Mouse (Mus musculus): ENCODE measurements around the gene Hist3h2ba. TPM values are rescaled to one million over a fixed set of nuclear protein-coding genes. Genes with fewer than 3 reads are reported as not detected.

Gene Hist3h2ba
- total RNA-seq, 1 experiment from 2014 or later = 23.5 TPM

DNA sequence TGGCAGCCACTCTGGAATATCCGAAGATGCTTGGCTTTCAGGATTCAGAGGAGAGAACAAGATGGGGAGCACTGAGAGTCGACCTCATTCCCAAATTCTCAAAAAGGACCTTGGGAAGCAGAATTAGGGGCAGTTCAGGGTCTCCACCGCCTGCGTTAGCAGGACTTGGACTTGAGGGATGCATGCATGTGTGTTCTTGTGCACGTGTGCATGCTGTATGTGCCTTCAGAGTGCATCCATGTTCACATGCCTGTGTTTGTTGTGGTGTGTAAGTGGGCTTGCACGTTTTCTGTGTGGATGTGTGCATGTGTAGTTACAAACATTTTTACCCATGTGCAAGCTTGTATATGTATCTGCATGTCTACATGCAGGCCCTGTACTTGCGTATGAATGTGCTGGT is 15.5 kb downstream of the Hist3h2ba start:
- no peak for DNase-seq

DNA sequence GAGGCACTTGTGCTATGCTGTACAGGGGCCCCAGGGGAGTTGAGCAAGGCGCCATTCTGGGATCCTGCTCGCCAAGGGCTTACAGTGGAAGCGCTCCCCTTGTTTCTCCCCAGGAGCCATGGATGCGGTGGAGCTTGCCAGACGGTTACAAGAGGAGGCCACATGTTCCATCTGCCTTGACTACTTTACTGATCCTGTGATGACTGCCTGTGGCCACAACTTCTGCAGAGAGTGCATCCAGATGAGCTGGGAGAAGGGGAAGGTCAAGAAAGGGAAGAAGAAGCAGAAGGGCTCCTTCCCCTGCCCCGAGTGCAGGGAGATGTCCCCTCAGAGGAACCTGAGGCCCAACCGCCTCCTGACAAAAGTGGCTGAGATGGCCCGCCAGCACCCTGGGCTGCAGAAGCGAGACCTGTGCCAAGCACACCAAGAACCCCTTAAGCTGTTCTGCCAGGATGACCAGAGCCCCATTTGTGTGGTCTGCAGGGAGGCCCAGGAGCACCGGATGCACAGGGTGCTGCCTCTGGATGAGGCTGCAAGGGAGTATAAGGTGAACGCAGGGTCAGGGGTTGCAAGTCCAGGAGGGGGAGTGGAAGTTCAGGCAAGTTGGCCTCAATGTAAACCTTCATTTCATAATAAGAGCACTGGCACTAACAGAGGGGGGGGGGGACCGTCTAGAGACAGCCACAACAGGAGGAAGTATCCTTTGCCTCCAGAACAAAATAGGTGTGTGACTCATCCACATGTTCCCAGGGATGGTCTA is 16.5 kb downstream of the Hist3h2ba start:
- no peak for DNase-seq

DNA sequence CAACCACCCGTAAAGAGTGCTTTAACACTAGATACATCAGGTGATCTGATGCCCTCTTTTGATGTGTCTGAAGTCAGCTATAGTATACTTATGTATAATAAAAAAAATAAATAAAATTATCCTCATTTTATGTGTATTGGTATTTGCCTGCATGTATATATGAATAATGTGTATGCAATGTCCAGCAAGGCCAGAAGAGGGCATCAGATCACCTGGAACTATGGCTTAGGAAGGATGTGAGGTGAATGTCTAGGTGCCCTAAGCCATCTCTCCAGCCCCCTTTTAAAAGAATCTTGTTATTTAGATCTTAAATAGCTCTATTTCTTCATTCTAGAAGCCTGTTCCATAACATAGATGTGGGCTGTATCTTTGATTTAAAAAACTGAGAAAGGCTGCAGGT is 18.6 kb downstream of the Hist3h2ba start:
- peak; percentile 54 for DNase-seq

GRCm38 (mm10) chr11:58968551-58968950 is 19.8 kb downstream of the Hist3h2ba start:
- peak; percentile 12 for DNase-seq

DNA sequence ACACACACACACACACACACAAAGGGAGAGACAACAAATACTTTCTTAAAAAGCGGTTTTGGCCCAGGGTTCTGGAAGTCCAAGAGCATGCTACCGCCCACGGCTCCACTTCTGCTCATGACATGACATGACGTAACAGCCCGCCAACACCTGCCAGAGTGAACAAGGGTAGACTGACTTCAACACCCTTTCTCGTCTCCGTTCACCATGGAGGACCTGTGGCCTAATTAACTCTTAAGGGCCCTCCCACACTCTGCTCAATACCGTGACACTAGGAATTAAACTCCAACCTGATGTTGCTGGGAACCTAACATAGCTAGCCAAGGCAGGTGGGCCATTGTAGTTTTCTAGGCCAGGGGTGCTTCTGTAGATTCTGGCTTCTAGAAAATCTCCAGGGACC is 20.3 kb downstream of the Hist3h2ba start:
- DNase-seq = peak; percentile 2

DNA sequence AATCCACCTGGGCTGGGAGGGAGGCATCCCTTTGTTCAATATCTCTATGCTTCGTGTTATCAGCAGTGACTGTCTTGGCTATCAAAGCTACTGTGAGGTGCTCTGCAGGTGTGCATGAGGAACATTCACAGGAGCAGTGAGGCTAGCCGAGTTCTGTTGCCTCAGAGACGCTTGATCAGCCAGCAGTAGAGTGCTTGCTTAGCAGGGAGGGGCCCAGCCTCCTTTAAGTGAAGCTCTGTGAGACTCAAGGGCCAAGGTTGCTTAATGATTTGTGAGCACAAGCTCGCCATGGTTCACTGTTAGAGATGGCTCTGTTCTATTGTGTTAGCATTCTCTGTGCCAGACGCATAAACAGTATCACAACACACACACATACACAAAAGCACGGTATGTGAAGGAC is 20.9 kb downstream of the Hist3h2ba start:
- peak; percentile 31 for DNase-seq

DNA sequence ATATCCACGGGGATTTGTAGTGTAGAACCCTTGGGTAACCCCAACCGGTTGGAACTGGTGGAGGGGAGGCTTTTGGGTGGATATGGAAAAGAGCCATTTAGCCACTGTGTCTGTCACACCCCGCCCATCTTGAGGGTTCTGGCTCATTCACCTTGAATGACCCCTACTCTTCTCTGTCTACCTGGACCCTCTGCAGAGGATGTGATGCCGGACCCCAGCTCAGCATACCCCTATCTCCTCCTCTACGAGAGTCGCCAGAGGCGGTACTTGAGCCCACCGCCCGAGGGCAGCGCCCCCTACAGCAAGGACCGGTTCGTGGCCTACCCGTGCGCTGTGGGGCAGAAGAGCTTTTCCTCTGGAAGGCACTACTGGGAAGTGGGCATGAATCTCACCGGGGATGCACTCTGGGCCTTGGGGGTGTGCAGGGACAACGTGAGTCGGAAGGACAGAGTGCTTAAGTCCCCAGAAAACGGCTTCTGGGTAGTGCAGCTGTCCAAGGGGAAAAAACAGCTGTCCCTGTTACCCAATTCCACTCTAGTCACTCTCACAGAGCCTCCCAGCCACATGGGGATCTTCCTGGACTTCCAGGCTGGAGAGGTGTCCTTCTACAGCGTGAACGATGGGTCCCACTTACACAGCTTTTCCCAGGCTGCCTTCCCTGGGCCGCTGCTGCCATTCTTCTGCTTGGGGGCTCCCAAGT is 22.3 kb downstream of the Hist3h2ba start:
- DNase-seq = peak; percentile 6

- DNase-seq = peak; percentile 2
These were observed 23.1 kb downstream of the Hist3h2ba start for GRCm38 (mm10) chr11:58971796-58972195.

DNA sequence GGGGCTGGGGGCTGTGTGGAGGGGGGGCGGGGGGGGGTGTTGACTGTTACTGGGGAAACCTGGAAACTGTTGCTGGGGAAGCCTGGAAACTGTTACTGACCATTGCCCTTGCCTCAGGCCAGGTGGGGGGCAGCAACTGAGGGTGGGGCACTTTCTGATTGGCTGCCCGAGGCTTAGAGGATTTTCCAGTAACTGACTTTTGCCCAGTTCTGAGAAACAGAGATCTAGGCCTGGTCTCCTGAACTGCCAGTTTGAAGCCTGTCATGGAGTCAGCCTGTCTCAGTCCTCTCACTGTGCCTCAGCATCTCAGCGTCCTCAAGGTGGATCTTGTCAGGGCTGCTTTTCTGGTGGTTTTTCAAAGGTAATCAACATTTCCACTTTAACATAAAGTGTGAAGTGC is 25.7 kb downstream of the Hist3h2ba start:
- peak; percentile 2 for DNase-seq

GRCm38 (mm10) chr11:58977150-58977549 is 28.4 kb downstream of the Hist3h2ba start:
- peak; percentile 70 for DNase-seq

DNA sequence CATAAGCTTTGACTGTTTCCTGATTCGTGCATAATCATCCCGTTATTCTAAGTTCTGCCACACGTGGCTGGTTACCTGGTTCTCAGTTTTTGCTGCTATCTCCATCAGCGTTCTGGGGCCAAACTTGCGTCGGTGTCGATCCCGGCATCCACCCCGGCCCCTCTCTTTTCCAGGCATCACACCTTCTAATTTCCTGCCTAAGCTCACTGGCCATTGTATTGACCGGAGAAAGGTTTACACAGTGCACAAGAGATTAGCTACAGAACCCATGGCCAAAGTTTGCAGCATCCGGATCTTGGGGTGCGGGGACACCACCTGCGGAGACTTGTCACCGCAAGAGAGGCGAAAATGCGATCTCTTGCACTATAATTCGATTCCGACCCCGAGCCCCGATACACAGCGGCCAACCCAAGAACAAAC is 28.9 kb downstream of the Hist3h2ba start:
- no peak for DNase-seq

GRCm38 (mm10) chr11:58978027-58978705 is 29.4 kb downstream of the Hist3h2ba start, which contains the start of gene Trim11:
Gene Trim11, plus strand, starts transcription at chr11:58978093.
- DNase-seq = peak; percentile 75

GRCm38 (mm10) chr11:58978706-58979030 is 29.9 kb downstream of the Hist3h2ba start:
- no peak for DNase-seq

DNA sequence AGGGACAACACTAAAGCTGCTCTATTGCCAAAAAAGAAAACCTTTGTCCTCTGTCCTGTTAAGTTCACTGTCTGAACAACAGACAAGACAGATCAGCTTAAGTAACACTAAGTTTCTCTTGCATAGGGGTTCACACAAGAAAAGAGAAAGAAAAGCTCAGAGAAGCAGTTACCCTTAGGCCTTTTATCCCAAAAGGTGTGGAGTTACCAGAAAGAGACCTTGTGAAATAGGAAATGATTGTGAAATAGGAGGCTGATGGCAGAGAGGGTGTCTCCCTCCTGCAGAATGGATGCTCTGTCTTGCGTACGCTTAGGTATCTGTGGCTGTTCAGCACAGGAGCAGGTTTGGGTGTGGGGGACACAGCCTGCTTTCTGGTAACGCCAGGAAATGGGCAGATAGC is 30.5 kb downstream of the Hist3h2ba start:
- DNase-seq = no peak

- DNase-seq = peak; percentile 56
These were observed 30.9 kb downstream of the Hist3h2ba start for GRCm38 (mm10) chr11:58979661-58980060.

- DNase-seq = peak; percentile 62
These were observed 31.8 kb downstream of the Hist3h2ba start for GRCm38 (mm10) chr11:58980381-58980990.

GRCm38 (mm10) chr11:58981541-58982447 is 33.1 kb downstream of the Hist3h2ba start:
- DNase-seq = peak; percentile 78

DNA sequence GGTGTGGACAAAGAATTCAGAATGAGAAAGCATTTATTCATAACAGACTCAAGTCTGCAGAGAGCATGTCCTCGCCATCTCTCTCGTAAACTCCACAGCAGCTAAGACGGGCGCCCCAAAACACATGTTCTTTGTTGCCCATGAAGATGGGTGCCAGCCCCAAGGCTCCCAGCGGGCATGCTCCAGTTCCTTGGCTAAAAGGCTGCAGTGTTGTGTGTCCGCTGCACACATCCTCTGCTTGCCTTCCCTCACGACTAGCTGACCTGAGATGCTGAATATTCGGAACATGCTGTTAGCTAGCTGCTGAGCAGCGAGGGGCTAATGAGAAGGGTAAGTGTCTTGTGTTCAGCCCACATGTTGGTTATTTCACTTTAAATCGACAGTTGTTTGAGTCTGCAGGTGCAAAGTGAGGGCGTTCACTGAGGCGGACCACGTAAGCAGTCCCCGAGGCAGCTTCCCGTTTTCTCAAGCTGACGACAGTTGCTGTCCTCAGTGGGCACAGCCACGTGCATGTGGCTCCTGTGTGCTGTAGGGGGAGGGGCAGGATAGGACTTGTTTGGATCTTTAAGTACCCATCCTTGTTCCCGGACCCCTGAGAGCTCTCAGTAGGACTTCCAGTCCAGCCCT is 33.9 kb downstream of the Hist3h2ba start:
- DNase-seq = no peak

- DNase-seq = no peak
These were observed 35.1 kb downstream of the Hist3h2ba start for GRCm38 (mm10) chr11:58983691-58984341.

DNA sequence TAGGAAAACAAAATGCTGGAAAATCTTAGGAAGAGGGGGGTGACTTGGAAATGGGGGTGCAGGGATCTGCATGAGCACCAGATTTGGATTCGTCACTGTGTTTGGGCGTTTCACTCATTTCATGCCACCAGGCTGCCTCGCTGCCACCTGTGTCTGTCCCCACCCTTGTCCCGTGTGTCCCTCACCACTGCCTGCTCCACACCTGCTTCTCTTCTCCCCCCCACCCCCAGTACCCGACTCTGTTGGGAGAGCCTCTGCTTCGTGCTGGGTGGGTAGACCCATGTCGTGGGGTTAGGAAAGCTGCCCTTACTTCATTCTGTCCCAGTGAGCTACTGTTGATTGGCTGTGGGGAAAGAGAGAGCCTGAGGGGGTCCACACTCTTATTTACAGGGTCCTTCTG is 35.9 kb downstream of the Hist3h2ba start:
- DNase-seq = no peak

Data from adrenal gland, postnatal 14 days (tissue).